Mouse (Mus musculus) ES-E14 (cell line): ENCODE measurements around the gene Gm20605. TPM values are rescaled to one million over a fixed set of nuclear protein-coding genes. Genes with fewer than 3 reads are reported as not detected.

Source experiments
- DNase-seq: peaks from one replicate; pipeline ENCODE4 v3.0.0-alpha.2; 2013; ENCODE audit warnings: low read depth, low spot score
- H3K27ac ChIP-seq: 2 replicates; pipeline ENCODE4 v1.5.1; 2012; ENCODE audit warnings: low read depth, mild to moderate bottlenecking, low read length, moderate library complexity, mixed read lengths; ENCODE audit not compliant: poor library complexity, insufficient read depth, severe bottlenecking
- H3K36me3 ChIP-seq: 2 replicates; pipeline ENCODE4 v1.6.1; 2012; ENCODE audit warnings: mild to moderate bottlenecking, low read length, moderate library complexity, mixed read lengths; ENCODE audit not compliant: control insufficient read depth, poor library complexity, insufficient read depth, severe bottlenecking
- H3K4me1 ChIP-seq, 2 experiments: fragments of 150-350 bp in 1 of 2; sonication (generic) in 1 of 2; 2 replicates each; pipeline ENCODE4 v1.6.1; 2012; ENCODE audit warnings: low read length in 2 of 2, mild to moderate bottlenecking in 1 of 2, mixed read lengths in 1 of 2; ENCODE audit not compliant: control insufficient read depth in 2 of 2, insufficient read depth in 2 of 2, poor library complexity in 1 of 2
- H3K4me3 ChIP-seq, 2 experiments: fragments of 150-350 bp in 1 of 2; sonication (generic) in 1 of 2; 2 replicates each; pipeline ENCODE4 v1.5.1; 2012; ENCODE audit warnings: low read length in 2 of 2, low read depth in 1 of 2, mild to moderate bottlenecking in 1 of 2, mixed read lengths in 1 of 2; ENCODE audit not compliant: insufficient read depth in 1 of 2, poor library complexity in 1 of 2, severe bottlenecking in 1 of 2
- H3K9ac ChIP-seq: 2 replicates; pipeline ENCODE4 v1.6.1; 2012; ENCODE audit warnings: low read depth, mild to moderate bottlenecking, low read length, mixed read lengths; ENCODE audit not compliant: poor library complexity, insufficient read depth, severe bottlenecking
- H3K9me3 ChIP-seq: fragments of 150-350 bp; sonication (generic); 2 replicates; pipeline ENCODE4 v1.6.1; 2012; ENCODE audit warnings: low read depth, mild to moderate bottlenecking, low read length; ENCODE audit not compliant: control insufficient read depth, insufficient read depth
- CHD2 ChIP-seq: IDR thresholded peaks from 2 replicates; pipeline ENCODE4 v1.6.1; 2014; ENCODE audit warnings: mild to moderate bottlenecking, low read depth, low read length, inconsistent platforms
- HCFC1 ChIP-seq: IDR thresholded peaks from 2 replicates; pipeline ENCODE4 v1.6.1; 2012; ENCODE audit warnings: low read length, inconsistent platforms, borderline replicate concordance; ENCODE audit not compliant: insufficient read depth
- MAFK ChIP-seq: IDR thresholded peaks from 2 replicates; pipeline ENCODE4 v1.6.1; 2014; ENCODE audit warnings: mild to moderate bottlenecking, low read depth, low read length, inconsistent platforms; ENCODE audit not compliant: insufficient read depth
- ZC3H11A ChIP-seq: IDR thresholded peaks from 2 replicates; pipeline ENCODE4 v1.6.1; 2012; ENCODE audit warnings: low read depth, mild to moderate bottlenecking, inconsistent platforms, low read length, borderline replicate concordance
- ZNF384 ChIP-seq: IDR thresholded peaks from 2 replicates; pipeline ENCODE4 v1.6.1; 2012; ENCODE audit warnings: low read depth, low read length, inconsistent platforms
- in situ Hi-C, 2 experiments: fragments of 600-800 bp; cut with MboI; formaldehyde crosslinking; loops; one replicate each; pipeline ENCODE4 v1.15.1; 2025; ENCODE audit warnings: low sequenced_read_pairs in 2 of 2, inconsistent platforms in 1 of 2; ENCODE audit not compliant: unreplicated experiment in 2 of 2
- total RNA-seq: library from RNA; depleted of rRNA; stranded (reverse); fragments of 300-350 nt; gene quantifications from 2 replicates; pipeline ENCODE4 v1.2.3, GENCODE M21; 2012

Gm20605 gene
- total RNA-seq, 1 experiment = 7.8 TPM

- H3K27ac ChIP-seq = no peak overlapping the region
- no peak overlapping the region for H3K9ac ChIP-seq
- DNase-seq = no peak
- no peaks in the 10 kb centered on the region for H3K9me3 ChIP-seq
- H3K4me3 ChIP-seq = no peak overlapping the region
- TF ChIP-seq ZC3H11A (no peak), CHD2 (no peak), ZNF384 (no peak), HCFC1 (no peak), MAFK (no peak)
- peaks cover 0 to 8% of the 10 kb centered on the region in 2 experiments; a peak in 2 of 4 replicates for H3K4me1 ChIP-seq
- no peaks in the 10 kb centered on the region; the same call in 1 of the 2 replicates for H3K36me3 ChIP-seq
- in situ Hi-C loops = no loop called here
Observed at GRCm38 (mm10) chr5:137682526-137682925, 53.6 kb downstream of the Gm20605 start.

GRCm38 (mm10) chr5:137683388-137684293 lies 54.7 kb downstream of the Gm20605 start:
- TF ChIP-seq HCFC1 = no peak
- no peak for TF ChIP-seq MAFK
- no peak for TF ChIP-seq ZNF384
- no peak for TF ChIP-seq ZC3H11A
- TF ChIP-seq CHD2 = no peak
- Histone ChIP-seq H3K27ac (no peak overlapping the region), H3K4me1 (peaks cover 0 to 8% of the 10 kb centered on the region in 2 experiments; a peak in 2 of 4 replicates), H3K9ac (peak overlapping the region; percentile 78), H3K36me3 (no peaks in the 10 kb centered on the region; the same call in 1 of the 2 replicates), H3K4me3 (peak overlapping the region; percentile 78 to 83), H3K9me3 (no peaks in the 10 kb centered on the region)
- in situ Hi-C loops = no loop called here
- DNase-seq = no peak

- in situ Hi-C loops = no loop called here
- Histone ChIP-seq H3K27ac (no peak within 1 kb of the TSS), H3K9ac (peak within 1 kb of the TSS; percentile 78), H3K36me3 (no peaks in the 10 kb centered on the region; the same call in 1 of the 2 replicates), H3K4me1 (peaks cover 0 to 8% of the 10 kb centered on the region in 2 experiments; a peak in 2 of 4 replicates), H3K9me3 (no peaks in the 10 kb centered on the region), H3K4me3 (peak within 1 kb of the TSS; percentile 78 to 83)
- peak; percentile 99 for DNase-seq
- TF ChIP-seq ZNF384 = no peak
- TF ChIP-seq MAFK = no peak
- no peak for TF ChIP-seq HCFC1
- TF ChIP-seq CHD2 = no peak; the same call in 1 of the 2 replicates
- TF ChIP-seq ZC3H11A = no peak
Observed at GRCm38 (mm10) chr5:137684294-137685123, 55.5 kb downstream of the Gm20605 start, which contains the start of gene Agfg2. Gene Agfg2, minus strand, starts transcription at chr5:137684726.

GRCm38 (mm10) chr5:137685653-137686052 lies 56.7 kb downstream of the Gm20605 start:
- no peak for DNase-seq
- Histone ChIP-seq H3K9me3 (no peaks in the 10 kb centered on the region), H3K4me1 (peaks cover 0 to 7% of the 10 kb centered on the region in 2 experiments; a peak in 2 of 4 replicates), H3K4me3 (no peak overlapping the region), H3K9ac (no peak overlapping the region), H3K27ac (no peak overlapping the region), H3K36me3 (no peaks in the 10 kb centered on the region)
- no peak for TF ChIP-seq ZC3H11A
- TF ChIP-seq HCFC1 = no peak
- no peak for TF ChIP-seq CHD2
- TF ChIP-seq ZNF384 = no peak
- TF ChIP-seq MAFK = no peak
- in situ Hi-C loops = no loop called here
